Mouse (Mus musculus) limb, embryonic 14.5 days (tissue): ENCODE measurements around the gene Gm8764. TPM values are rescaled to one million over a fixed set of nuclear protein-coding genes. Genes with fewer than 3 reads are reported as not detected.
"Not testable (repeated sequence)": the region's sequence is repeated elsewhere in the genome, so short reads cannot be mapped to it uniquely, and the experiment has no call there.

Source experiments
- ATAC-seq: fragments of 200-750 bp; cut with Nextera tagmentation; 2 replicates; pipeline ENCODE4 v1.8.0; 2017; ENCODE audit warnings: low read depth, moderate number of reproducible peaks, moderate TSS enrichment; ENCODE audit not compliant: low FRiP score
- DNase-seq: peaks from one replicate; pipeline ENCODE4 v3.0.0-alpha.2; 2015; ENCODE audit warnings: low spot score
- H3K27ac ChIP-seq: fragments of 300-500 bp; sonication (generic); replicated peaks from 2 replicates; pipeline ENCODE4 v1.5.1; 2014; ENCODE audit warnings: low read depth, mild to moderate bottlenecking, low read length, moderate library complexity, mixed read lengths
- H3K27me3 ChIP-seq: fragments of 300-500 bp; sonication (generic); 2 replicates; pipeline ENCODE4 v1.6.1; 2014; ENCODE audit warnings: low read length, mixed read lengths; ENCODE audit not compliant: control insufficient read depth, insufficient read depth
- H3K36me3 ChIP-seq: fragments of 300-500 bp; sonication (generic); 2 replicates; pipeline ENCODE4 v1.6.1; 2014; ENCODE audit warnings: mild to moderate bottlenecking, low read length, moderate library complexity, mixed read lengths; ENCODE audit not compliant: control insufficient read depth, insufficient read depth
- H3K4me1 ChIP-seq: fragments of 300-500 bp; sonication (generic); 2 replicates; pipeline ENCODE4 v1.6.1; 2014; ENCODE audit warnings: antibody characterized with exemption, low read length, mixed read lengths; ENCODE audit not compliant: control insufficient read depth, insufficient read depth
- H3K4me2 ChIP-seq: fragments of 300-500 bp; sonication (generic); replicated peaks from 2 replicates; pipeline ENCODE4 v1.6.1; 2014; ENCODE audit warnings: low read depth, mild to moderate bottlenecking, low read length, moderate library complexity; ENCODE audit not compliant: severe bottlenecking
- H3K4me3 ChIP-seq: fragments of 300-500 bp; sonication (generic); replicated peaks from 2 replicates; pipeline ENCODE4 v1.5.1; 2014; ENCODE audit warnings: low read length
- H3K9ac ChIP-seq: fragments of 300-500 bp; sonication (generic); 2 replicates; pipeline ENCODE4 v1.6.1; 2014; ENCODE audit warnings: mild to moderate bottlenecking, low read depth, low read length, moderate library complexity; ENCODE audit not compliant: severe bottlenecking
- H3K9me3 ChIP-seq: fragments of 300-500 bp; sonication (generic); 2 replicates; pipeline ENCODE4 v1.6.1; 2016; ENCODE audit warnings: low read length; ENCODE audit not compliant: control insufficient read depth
- POLR2A ChIP-seq: fragments of 200-500 bp; IDR thresholded peaks from 2 replicates; pipeline ENCODE4 v1.8.0; 2012; ENCODE audit warnings: inconsistent platforms, mild to moderate bottlenecking, moderate library complexity, borderline replicate concordance; ENCODE audit not compliant: insufficient read depth, insufficient read length; ENCODE audit errors: extremely low read depth
- WGBS: fragments of 180-500 bp; shearing (Covaris S2); extraction: QIAGEN DNeasy Blood & Tissue Kit; methylation state at CpG from one replicate; pipeline ENCODE4 v1.1.7; 2014; 5-methylcytosine and 5-hydroxymethylcytosine counted together
- polyA plus RNA-seq, 2 experiments: library from polyadenylated mRNA; depleted of rRNA in 1 of 2; stranded (reverse) in 1 of 2; unstranded in 1 of 2; fragments of >200 nt; fragmentation: Nextera tagmentation in 1 of 2; extraction: Ambion mirVana in 1 of 2; gene quantifications; 2 replicates each; pipeline versions ENCODE4 v1.2.1 to v1.2.3; 2012 to 2014

The Gm8764 gene
- polyA plus RNA-seq, 2 experiments: not detected

DNA sequence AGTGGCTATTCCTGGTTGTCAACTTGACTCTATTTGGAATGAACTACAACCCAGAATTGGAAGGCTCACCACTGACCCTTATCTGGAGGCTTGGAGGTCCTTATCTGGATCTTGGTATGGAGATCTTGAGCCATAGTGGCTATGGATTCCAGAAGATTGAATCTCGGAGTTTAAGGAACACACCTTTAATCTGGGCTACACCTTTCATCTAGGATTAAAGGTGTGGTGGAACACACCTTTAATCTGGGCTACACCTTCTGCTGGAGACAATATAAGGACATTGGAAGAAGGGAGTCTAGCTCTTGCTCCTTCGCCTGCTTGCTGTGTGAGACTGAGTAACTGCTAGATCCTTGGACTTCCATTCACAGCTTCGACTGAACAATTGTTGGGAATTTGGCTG is 33.9 kb downstream of the Gm8764 start, which contains the start of gene Gm4340:
Gm4340 (plus strand) TSS at position 301 of the 400 bp plus-strand sequence.
- H3K4me2 ChIP-seq, DNase-seq, H3K9me3 ChIP-seq, H3K27ac ChIP-seq, ATAC-seq, H3K27me3 ChIP-seq, H3K9ac ChIP-seq, H3K36me3 ChIP-seq, H3K4me3 ChIP-seq, H3K4me1 ChIP-seq: not testable (repeated sequence)
- no CpG with 5 or more reads among the region's 3 CpGs for WGBS

DNA sequence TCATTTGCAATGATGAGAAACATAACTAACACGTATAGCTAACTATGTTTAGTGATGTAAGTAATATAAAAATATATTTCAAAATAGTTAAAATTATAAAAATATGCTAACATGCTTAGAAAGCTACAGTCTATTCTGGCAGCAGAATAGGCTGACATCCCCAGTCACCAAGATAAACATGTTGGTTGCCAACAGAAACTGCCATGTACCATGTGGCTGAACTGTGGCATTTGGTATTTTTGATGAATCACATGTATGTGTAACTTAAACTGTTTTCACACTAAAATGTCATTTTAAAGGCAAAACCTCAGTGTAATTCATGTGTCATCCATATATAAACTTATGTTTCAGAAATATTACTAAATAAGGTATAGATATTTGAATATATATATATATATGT is 49.8 kb downstream of the Gm8764 start:
- Histone ChIP-seq H3K4me1 (no peaks in the 10 kb centered on the region), H3K9ac (no peak overlapping the region), H3K27ac (no peak overlapping the region), H3K4me2 (no peak overlapping the region), H3K36me3 (no peaks in the 10 kb centered on the region), H3K9me3 (no peaks in the 10 kb centered on the region), H3K4me3 (no peak overlapping the region), H3K27me3 (no peaks in the 10 kb centered on the region)
- no peak for DNase-seq
- 79% methylated on average over 1 of the region's 1 CpGs for WGBS
- no peak for ATAC-seq
- TF ChIP-seq POLR2A: no peak

DNA sequence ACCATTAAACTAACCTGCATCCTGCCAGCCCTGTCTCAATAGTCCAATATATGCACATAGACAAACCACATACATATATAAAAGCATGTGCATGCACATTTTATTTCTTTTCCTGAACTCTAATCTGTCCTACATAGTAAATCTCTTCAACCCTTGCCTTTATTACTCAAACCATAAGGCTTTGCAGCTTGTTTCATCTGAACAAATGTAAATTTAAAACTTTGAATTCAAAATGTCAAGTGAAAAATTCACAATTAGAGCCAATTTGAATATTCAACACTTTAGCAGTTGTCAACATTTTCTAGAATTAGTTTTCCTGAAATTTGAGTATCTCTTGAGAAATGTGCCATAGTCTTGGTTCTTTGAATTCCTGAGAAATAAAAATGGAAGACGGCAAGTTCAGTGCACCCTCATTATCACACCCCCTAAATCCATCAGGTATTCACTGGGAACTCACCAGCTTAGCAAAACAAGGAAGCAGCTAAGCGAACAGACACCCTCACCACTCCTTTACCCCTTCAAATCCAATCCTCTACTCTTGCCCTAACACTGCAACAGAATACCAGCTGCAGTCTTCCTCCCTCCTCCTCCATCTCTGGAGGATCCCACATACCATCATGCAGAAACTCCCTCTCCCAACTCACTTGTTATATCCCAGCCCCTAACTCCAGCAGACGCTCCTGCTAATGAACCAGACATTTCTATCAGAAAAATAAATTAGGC is 50.6 kb downstream of the Gm8764 start:
- ATAC-seq (no peak), DNase-seq (no peak)
- Histone ChIP-seq H3K27ac (no peak overlapping the region), H3K4me1 (no peaks in the 10 kb centered on the region), H3K9ac (no peak overlapping the region), H3K36me3 (no peaks in the 10 kb centered on the region), H3K27me3 (no peaks in the 10 kb centered on the region), H3K4me3 (no peak overlapping the region), H3K4me2 (no peak overlapping the region), H3K9me3 (no peaks in the 10 kb centered on the region)
- TF ChIP-seq POLR2A: no peak
- WGBS: 58% methylated on average over 3 of the region's 3 CpGs

Other genes starting within 250 kb of the Gm8764 start
- not detected in 2 replicates for gene Gm21293, start 17.0 kb upstream of the Gm8764 start, polyA plus RNA-seq (2012; rRNA removed)
- not detected in 2 replicates for gene Gm21293, start 17.0 kb upstream of the Gm8764 start, polyA plus RNA-seq (2014; fragmentation: Nextera tagmentation; extraction: Ambion mirVana)
- not detected in 2 replicates for gene Gm6763, start 8.5 kb upstream of the Gm8764 start, polyA plus RNA-seq (2012; rRNA removed)
- gene Gm6763, start 8.5 kb upstream of the Gm8764 start, polyA plus RNA-seq (2014; fragmentation: Nextera tagmentation; extraction: Ambion mirVana): not detected in 2 replicates
- not detected in 2 replicates for gene Gm21304, start 8.5 kb downstream of the Gm8764 start, polyA plus RNA-seq (2012; rRNA removed)
- not detected in 2 replicates for gene Gm21304, start 8.5 kb downstream of the Gm8764 start, polyA plus RNA-seq (2014; fragmentation: Nextera tagmentation; extraction: Ambion mirVana)
- gene Gm21312, start 17.0 kb downstream of the Gm8764 start, polyA plus RNA-seq (2012; rRNA removed): 0.09 TPM in 1 of 2 replicates, not detected in the other
- not detected in 2 replicates for gene Gm21312, start 17.0 kb downstream of the Gm8764 start, polyA plus RNA-seq (2014; fragmentation: Nextera tagmentation; extraction: Ambion mirVana)
- 0.09 TPM in 1 of 2 replicates, not detected in the other for gene Gm20765, start 25.5 kb downstream of the Gm8764 start, polyA plus RNA-seq (2012; rRNA removed)
- not detected in 2 replicates for gene Gm20765, start 25.5 kb downstream of the Gm8764 start, polyA plus RNA-seq (2014; fragmentation: Nextera tagmentation; extraction: Ambion mirVana)
- gene Gm4340, start 34.0 kb downstream of the Gm8764 start, polyA plus RNA-seq (2012; rRNA removed): not detected in 2 replicates
- gene Gm4340, start 34.0 kb downstream of the Gm8764 start, polyA plus RNA-seq (2014; fragmentation: Nextera tagmentation; extraction: Ambion mirVana): not detected in 2 replicates